Mouse (Mus musculus): Measurements from ENCODE around the gene Fbxo46. TPM values are rescaled to one million over a fixed set of nuclear protein-coding genes. Genes with fewer than 3 reads are reported as not detected.

Gene Fbxo46
- total and polyA plus RNA-seq, 2 experiments from 2014 or later = 6.2 to 13.1 TPM

- DNase-seq (ENCODE audit: low spot score) (no peak), ATAC-seq (ENCODE audit: insufficient read depth, low read depth) (peak; percentile 19)
- 16% methylated on average over 38 of the region's 38 CpGs for WGBS
- Histone ChIP-seq H3K4me1 (ENCODE audit: control insufficient read depth, insufficient read depth) (peaks cover 22% of the 10 kb centered on the region), H3K4me3 (ENCODE audit: low read depth, low read length) (peak overlapping the region; percentile 63; the same call in 1 of the 2 replicates), H3K27ac (ENCODE audit: low read depth) (0 out of 2 replicates have a peak overlapping the region, but pooled peaks have one; percentile 36), H3K9me3 (replicated peaks; ENCODE audit: control insufficient read depth, low read length) (no peaks in the 10 kb centered on the region), H3K36me3 (replicated peaks; ENCODE audit: control insufficient read depth, insufficient read depth, low read length) (peaks cover 43% of the 10 kb centered on the region), H3K9ac (replicated peaks; ENCODE audit: low read depth, low read length) (no peak overlapping the region), H3K27me3 (ENCODE audit: control insufficient read depth, insufficient read depth, low read length) (no peaks in the 10 kb centered on the region), H3K4me2 (ENCODE audit: low read depth, low read length) (peak overlapping the region; percentile 90)
- TF ChIP-seq CTCF (IDR thresholded peaks at IDR 0.05; ENCODE audit: low read depth) = no peak
- TF ChIP-seq EP300 (IDR thresholded peaks at IDR 0.05; ENCODE audit: low read depth) = peak; percentile 9; the same call in 1 of the 2 replicates
These were observed 27.1 kb upstream of the Fbxo46 start for GRCm38 (mm10) chr7:19092381-19093173.

GRCm38 (mm10) chr7:19093174-19093521, 26.5 kb upstream of the Fbxo46 start:
- H3K4me1 ChIP-seq (ENCODE audit: control insufficient read depth, insufficient read depth) = peaks cover 28% of the 10 kb centered on the region
- no peak overlapping the region for H3K9ac ChIP-seq (replicated peaks; ENCODE audit: low read depth, low read length)
- ATAC-seq (ENCODE audit: insufficient read depth, low read depth) (peak; percentile 59), DNase-seq (ENCODE audit: low spot score) (peak; percentile 72)
- TF ChIP-seq CTCF (IDR thresholded peaks at IDR 0.05; ENCODE audit: low read depth) (peak; percentile 89), EP300 (IDR thresholded peaks at IDR 0.05; ENCODE audit: low read depth) (no peak)
- H3K9me3 ChIP-seq (replicated peaks; ENCODE audit: control insufficient read depth, low read length) = no peaks in the 10 kb centered on the region
- 2% methylated on average over 15 of the region's 15 CpGs for WGBS
- H3K36me3 ChIP-seq (replicated peaks; ENCODE audit: control insufficient read depth, insufficient read depth, low read length) = peaks cover 37% of the 10 kb centered on the region
- peak overlapping the region; percentile 36; the same call in 1 of the 2 replicates for H3K27ac ChIP-seq (ENCODE audit: low read depth)
- H3K4me3 ChIP-seq (ENCODE audit: low read depth, low read length) = peak overlapping the region; percentile 63
- H3K27me3 ChIP-seq (ENCODE audit: control insufficient read depth, insufficient read depth, low read length) = no peaks in the 10 kb centered on the region
- peak overlapping the region; percentile 90 for H3K4me2 ChIP-seq (ENCODE audit: low read depth, low read length)

GRCm38 (mm10) chr7:19093537-19094385, 25.9 kb upstream of the Fbxo46 start:
- ATAC-seq (ENCODE audit: insufficient read depth, low read depth) = peak; percentile 83
- H3K4me1 ChIP-seq (ENCODE audit: control insufficient read depth, insufficient read depth) = peaks cover 29% of the 10 kb centered on the region
- under 1% methylated on average over 44 of the region's 45 CpGs for WGBS
- peaks cover 34% of the 10 kb centered on the region for H3K36me3 ChIP-seq (replicated peaks; ENCODE audit: control insufficient read depth, insufficient read depth, low read length)
- H3K9me3 ChIP-seq (replicated peaks; ENCODE audit: control insufficient read depth, low read length) = no peaks in the 10 kb centered on the region
- peak; percentile 96 for DNase-seq (ENCODE audit: low spot score)
- peak overlapping the region; percentile 90 for H3K4me2 ChIP-seq (ENCODE audit: low read depth, low read length)
- peak overlapping the region; percentile 74 for H3K9ac ChIP-seq (replicated peaks; ENCODE audit: low read depth, low read length)
- H3K27ac ChIP-seq (ENCODE audit: low read depth) = peak overlapping the region; percentile 93
- H3K4me3 ChIP-seq (ENCODE audit: low read depth, low read length) = peak overlapping the region; percentile 63
- TF ChIP-seq EP300 (IDR thresholded peaks at IDR 0.05; ENCODE audit: low read depth) (no peak), CTCF (IDR thresholded peaks at IDR 0.05; ENCODE audit: low read depth) (no peak)
- no peaks in the 10 kb centered on the region for H3K27me3 ChIP-seq (ENCODE audit: control insufficient read depth, insufficient read depth, low read length)

- Histone ChIP-seq H3K27me3 (ENCODE audit: control insufficient read depth, insufficient read depth, low read length) (no peaks in the 10 kb centered on the region), H3K4me2 (ENCODE audit: low read depth, low read length) (peak within 1 kb of the TSS; percentile 90), H3K9ac (replicated peaks; ENCODE audit: low read depth, low read length) (peak within 1 kb of the TSS; percentile 74), H3K9me3 (replicated peaks; ENCODE audit: control insufficient read depth, low read length) (no peaks in the 10 kb centered on the region), H3K27ac (ENCODE audit: low read depth) (peak within 1 kb of the TSS; percentile 93), H3K4me1 (ENCODE audit: control insufficient read depth, insufficient read depth) (peaks cover 29% of the 10 kb centered on the region), H3K4me3 (ENCODE audit: low read depth, low read length) (peak within 1 kb of the TSS; percentile 63), H3K36me3 (replicated peaks; ENCODE audit: control insufficient read depth, insufficient read depth, low read length) (peaks cover 34% of the 10 kb centered on the region)
- DNase-seq (ENCODE audit: low spot score) (no peak), ATAC-seq (ENCODE audit: insufficient read depth, low read depth) (peak; percentile 10; the same call in 1 of the 2 replicates)
- TF ChIP-seq EP300 (IDR thresholded peaks at IDR 0.05; ENCODE audit: low read depth) (no peak), CTCF (IDR thresholded peaks at IDR 0.05; ENCODE audit: low read depth) (no peak)
- 0% methylated on average over 23 of the region's 36 CpGs for WGBS
These were observed 25.2 kb upstream of the Fbxo46 start, which contains the start of gene Six5 for GRCm38 (mm10) chr7:19094471-19094825. Gene Six5, plus strand, starts transcription at chr7:19094594.
